Mouse (Mus musculus) ovary, postnatal 10 days (tissue): ENCODE results near the gene Olfr218.
"Not testable (repeated sequence)": the region's sequence is repeated elsewhere in the genome, so short reads cannot be mapped to it uniquely, and the experiment has no call there.

Source experiments
- DNase-seq: peaks from one replicate; pipeline ENCODE4 v3.0.0; 2022; ENCODE audit warnings: low spot score

The Olfr218 gene

DNA sequence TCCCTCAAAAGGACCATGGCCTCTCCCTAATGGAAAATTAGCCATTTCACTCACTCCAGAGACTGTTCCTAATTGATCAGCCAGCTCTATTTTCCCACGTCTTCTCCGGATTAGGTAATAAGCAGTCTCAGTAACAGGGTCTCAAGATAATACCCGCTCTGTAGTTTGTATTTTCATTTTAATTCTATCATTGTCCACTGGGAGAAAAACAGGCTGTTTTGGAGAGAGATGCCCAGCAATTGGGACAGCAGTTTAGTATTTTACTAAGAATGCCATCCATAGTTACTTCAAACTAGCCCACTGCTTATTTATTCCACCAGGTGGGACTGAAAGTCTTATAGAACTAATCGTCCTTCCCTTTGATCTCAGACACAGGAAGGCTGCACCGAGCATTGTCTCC lies at the start of gene Olfr218:
Olfr218 (plus strand) TSS at position 301 of the 400 bp plus-strand sequence.
- no peak for DNase-seq

DNA sequence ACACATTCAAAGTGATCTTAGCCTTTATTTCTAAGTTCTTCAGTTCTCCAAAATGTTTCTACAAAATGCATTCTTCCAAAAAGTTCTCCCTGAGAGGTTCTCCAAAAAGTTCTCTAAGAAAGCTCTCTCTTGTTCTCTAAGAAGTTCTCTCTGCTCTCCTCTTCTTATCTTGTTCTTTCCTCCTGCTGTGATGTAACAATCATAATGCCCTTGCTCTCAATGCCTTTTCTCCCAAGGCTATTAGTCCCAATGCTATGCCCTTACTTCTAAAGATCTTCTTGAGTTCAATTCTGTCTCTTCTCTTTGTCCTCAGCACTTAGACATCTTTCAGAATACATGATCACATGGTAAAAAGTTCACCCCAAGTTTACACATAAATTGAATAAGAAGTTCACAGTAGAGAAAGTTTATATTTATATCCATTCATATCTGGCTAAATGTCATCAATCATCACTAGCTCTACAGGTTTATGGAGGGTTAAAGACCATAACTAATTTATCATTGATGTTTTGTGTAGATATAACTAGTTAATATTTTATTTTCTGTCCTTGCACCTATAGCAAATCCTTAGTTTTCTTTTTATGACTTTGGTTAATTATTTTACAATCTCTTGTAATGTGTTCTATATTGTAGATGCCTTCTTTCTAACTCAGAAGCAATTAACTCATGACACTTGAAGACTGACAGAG lies 23.3 kb upstream of the Olfr218 start:
- no peak for DNase-seq

DNA sequence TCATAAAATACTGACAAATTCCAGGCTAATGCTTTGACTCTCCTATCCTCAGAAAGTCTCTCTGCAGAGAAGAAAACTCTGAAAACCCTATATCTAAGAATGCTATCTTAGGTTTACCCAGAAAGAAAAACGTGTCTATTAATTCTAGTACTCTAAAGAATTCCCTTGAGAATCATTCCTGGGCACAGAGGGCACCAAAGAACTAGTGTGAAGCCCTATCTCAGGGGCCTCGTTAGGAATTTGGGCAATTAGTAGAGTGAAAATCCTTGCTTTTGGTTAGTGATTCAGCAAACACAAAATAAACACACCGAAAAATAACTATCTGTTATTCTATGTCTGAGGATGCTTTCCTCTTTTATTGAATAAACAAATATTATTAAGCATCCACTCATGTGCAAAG lies 7.1 kb upstream of the Olfr218 start, which contains the start of gene Olfr1406:
Olfr1406 (minus strand) TSS at position 101 of the 400 bp plus-strand sequence.
- no peak for DNase-seq

DNA sequence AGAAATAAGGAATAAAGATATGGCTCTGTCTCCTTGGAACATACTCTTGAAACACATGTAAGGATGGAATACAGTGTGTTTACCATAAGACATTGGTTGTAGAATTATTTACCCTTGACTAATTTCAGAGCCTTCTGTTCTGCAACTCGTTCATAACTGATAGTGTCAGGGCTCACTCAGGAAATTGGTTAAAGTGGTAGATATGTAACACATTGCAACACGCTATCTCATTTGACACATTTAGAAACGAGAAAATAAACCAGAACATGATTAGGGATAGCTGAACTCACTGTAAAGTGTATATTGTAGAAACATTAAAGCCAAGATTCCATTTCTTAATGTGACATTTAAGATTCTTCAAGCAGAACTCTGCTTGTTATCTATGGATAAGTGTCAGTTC lies 5.5 kb upstream of the Olfr218 start:
- DNase-seq = no peak

DNA sequence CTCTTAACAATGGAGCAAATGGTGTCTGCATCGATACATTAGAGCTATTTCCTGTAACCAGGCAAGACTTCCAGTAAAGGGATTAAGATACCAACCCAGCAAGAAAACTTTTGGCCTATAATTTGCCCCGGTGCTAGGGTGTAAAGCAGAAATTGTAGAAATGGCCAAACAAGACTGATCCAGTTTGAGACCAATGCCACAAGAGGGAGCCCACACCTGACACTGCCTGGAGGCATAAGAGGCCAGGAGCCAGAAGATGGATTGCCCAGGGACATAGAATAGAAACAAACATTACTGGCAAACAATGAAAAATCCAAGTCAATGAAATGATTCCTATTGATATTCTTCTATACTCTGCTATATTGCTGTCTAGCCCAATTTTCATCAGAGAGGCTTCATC lies 1.2 kb upstream of the Olfr218 start:
- DNase-seq = no peak

DNA sequence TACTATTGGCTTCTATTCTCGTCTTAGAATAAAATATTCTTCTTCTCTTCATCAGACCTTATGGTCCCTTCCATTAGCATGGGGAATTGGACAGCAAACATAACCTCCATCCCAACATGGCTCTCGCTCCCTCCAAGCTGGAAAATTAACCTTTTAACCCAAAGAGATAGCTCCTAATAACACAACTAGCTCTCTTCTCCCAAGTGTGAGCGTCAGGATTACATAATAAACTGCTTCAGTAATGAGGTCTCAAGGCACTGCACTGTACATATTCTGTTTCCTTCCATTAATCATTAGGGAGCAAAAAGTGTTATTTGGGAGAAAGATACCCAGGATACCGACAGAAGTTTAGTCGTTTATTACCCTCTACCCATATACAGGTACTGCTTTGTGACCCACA lies 14.5 kb downstream of the Olfr218 start, which contains the start of gene Olfr1404:
Olfr1404 (plus strand) TSS at position 301 of the 400 bp plus-strand sequence.
- no peak for DNase-seq

DNA sequence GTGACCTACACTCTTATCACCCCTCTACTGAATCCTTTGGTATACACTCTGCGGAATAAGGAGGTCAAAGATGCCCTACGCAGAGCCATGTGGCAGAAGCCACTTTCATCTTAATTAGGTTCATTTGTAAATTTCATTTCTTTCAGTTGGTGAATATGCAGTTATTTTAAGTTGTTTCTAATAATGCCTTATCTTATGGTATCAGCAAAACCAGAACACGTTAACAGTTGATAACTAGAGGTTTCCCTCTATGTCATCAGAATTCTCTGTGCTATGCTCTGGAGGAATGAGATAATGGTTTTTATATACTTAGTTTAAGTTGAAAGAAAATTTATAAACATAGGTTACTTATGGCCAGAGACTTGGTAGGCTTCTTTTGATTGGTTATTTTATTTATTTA lies 18.9 kb downstream of the Olfr218 start:
- no peak for DNase-seq

DNA sequence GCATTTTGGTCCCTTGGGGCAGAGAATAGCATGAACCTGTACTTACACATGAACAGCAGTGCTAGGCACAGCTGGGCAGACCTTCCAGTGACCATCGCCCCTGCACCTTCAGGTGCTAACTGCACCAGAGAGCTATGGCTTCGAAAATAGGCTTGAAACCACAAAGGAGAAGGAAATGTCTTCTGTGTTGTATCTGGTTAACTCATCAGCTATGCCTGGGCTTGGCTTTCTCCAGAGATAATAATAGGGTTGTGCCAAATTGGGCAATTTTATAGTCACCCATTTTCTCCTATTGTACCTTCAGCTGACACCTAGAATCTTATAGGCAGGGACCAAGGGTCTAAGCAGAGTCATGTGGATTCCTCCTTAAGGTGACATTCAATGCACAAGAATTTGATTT lies 29.5 kb downstream of the Olfr218 start, which contains the start of gene Fcer1a:
Fcer1a (minus strand) TSS at position 134 of the 400 bp plus-strand sequence.
- DNase-seq = no peak

DNA sequence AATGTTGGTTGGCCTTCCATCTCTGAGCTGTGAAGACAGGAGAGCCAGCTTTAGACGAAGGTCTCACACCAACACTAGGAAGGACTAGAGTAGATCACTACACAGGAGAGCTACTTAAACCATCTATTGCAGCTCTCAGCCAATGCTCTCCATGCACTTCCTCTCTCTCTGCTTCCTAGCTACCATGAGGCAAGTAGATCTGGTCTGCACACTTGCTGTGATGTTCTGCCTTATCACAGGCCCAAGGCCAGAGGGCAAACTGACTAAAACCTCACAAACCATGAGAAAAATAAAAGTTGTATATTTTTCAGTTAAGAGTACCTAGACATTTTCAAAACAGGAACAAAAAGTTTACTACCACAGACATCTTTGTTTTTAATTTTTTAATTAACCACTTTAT lies 39.4 kb downstream of the Olfr218 start:
- not testable (repeated sequence) for DNase-seq

DNA sequence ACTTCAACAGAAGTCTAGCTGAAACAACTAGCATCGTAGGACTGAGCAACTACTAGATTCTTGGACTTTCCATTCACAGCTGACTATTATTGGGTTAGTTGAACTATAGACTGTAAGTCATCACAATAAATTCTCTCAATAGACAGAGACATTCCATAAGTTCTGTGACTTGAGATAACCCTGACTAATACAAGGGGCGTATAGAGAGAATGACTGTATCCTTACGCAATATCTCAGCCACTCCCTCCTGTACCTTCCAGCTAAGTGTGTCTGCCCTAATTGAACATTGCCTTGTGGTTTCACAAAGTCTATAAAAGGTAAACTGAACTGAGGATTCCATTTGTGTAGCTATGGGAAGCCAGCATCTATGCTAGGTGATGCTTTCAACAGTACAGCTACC lies 52.3 kb downstream of the Olfr218 start:
- DNase-seq = no peak
